Mouse (Mus musculus) 3T3-L1 (cell line): ENCODE measurements around the gene Gm38119.
A peak's percentile ranks its signal among the peaks of the same experiment; 100 is the strongest.

Experiments
- DNase-seq: peaks from one replicate; pipeline ENCODE4 v3.0.0-alpha.2; 2015; ENCODE audit warnings: low read depth, low spot score

Gene Gm38119

DNA sequence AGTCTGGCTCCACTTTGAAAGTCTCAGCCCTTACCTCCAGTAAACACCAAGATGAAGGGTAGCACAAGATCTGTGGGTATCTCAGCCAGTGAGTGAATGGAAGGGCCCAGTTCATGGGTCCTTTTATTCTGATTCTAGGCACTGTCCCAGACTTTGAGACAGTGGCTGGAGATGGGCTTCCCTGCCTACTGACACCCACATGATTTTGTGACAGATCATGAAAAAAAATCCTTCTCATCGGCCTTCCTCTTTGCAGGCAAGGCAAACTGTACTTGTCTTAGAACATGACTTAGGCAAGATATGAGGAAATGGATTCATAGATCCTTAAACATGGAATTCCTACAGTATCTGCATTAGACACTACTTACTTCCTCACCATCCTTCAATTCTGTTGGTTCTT lies at the start of gene Gm38119:
TSS of gene Gm38119 (minus strand) at position 101 of the 400 bp plus-strand sequence.
- no peak for DNase-seq

DNA sequence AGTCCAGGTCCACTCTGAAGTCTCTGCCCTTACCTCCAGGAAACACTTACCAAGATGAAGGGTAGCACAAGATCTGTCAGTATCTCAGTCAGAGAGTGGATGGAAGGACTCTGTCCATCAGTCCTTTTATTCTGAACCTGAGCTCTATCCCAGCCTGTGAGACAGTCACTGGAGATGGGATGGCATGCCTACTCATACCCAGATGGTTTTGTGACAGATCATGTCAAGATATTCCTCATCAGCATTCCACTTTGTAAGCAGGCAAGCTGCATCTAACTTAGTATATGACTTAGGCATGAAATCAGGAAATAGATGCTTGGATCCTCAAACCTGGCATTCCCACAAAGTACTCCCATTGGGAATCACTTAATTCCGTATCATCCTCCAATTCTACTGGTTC lies 39.9 kb upstream of the Gm38119 start, which contains the start of gene Lce1i:
TSS of gene Lce1i (minus strand) at position 101 of the 400 bp plus-strand sequence.
- no peak for DNase-seq

DNA sequence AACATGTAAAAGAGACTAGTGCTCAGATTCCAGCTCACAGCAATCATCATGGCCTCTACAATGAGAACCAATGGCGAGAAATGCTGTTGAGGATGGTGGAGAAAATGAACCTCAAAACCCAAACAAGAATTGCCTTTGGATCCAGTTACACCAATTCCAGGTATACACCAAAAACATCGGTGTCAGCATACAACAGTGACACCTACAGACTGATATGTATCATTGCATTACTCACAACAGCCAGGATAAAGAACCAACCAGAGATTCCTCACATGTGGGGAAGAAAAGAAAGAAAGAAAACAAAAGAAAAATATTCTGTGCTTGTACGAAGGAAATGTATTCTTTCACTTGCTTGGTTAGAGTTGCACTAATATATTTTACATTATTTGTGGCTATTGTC lies 32.7 kb upstream of the Gm38119 start:
- peak; percentile 53 for DNase-seq

DNA sequence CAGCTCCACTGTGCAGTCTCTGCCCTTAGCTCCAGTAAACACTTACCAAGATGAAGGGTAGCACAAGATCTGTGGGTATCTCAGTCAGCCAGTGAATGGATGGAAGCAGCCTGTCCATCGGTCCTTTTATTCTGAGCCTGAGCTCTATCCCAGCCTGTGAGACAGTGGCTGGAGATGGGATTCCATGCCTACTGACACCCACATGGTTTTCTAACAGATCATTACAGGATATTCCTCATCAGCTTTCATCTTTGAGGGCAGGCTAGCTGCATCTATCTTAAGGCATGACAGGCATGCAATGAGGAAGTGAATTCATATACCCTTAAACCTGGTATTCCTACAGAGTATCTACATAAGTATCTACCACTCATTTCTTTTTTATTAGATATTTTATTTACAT lies 26.1 kb upstream of the Gm38119 start, which contains the start of gene Lce1h:
TSS of gene Lce1h (minus strand) at position 101 of the 400 bp plus-strand sequence.
- no peak for DNase-seq

DNA sequence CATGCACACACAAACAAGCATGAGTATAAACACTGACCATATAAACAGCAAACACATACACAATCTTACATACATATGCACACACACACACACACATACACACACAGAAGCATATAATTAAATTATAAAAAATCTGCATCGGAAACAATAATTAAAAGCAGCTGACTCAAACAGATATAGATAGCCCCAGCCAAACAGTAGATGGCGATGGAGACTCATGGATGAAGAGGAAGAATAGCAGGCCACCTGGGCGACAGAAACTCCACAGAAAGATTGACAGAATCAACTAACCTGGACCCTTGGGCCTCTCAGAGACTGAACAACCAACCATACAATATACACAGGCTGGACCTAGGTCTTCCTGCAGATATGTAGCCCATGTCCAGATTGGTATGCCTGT lies 14.3 kb upstream of the Gm38119 start:
- no peak for DNase-seq

DNA sequence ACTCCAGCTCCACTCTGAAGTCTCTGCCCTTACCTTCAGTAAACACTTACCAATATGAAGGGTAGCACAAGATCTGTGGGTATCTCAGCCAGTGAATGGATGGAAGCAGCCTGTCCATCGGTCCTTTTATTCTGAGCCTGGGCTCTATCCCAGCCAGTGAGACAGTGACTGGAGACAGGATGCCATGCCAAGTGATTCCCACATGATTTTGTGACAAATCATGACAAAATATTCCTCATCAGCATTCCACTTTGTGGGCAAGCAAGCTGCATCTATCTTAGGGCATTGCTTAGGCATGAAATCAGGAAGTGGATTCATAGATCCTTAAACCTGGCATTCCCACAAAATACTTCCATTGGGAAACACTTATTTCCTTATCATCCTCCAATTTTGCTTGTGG lies 13.3 kb upstream of the Gm38119 start, which contains the start of gene Lce1g:
TSS of gene Lce1g (minus strand) at position 101 of the 400 bp plus-strand sequence.
- peak; percentile 29 for DNase-seq

DNA sequence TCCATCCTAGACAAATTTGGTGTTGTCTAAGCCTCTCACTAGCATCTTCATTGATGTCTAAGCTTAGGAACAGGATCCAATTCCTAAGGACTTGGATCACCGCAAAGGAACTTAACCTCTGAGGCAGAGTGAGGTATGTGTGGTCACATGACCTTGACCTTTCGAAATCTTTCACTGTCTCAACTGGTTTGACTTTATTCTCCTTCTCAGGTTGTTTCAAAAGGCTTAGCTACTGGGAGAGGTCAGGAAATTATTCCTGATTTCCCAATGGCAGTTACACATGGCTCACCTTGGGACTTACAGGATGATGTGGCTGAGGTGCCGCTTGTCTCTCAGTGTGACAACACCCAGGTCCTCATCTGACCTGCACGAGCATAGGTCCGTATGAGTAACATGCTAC lies 16.3 kb downstream of the Gm38119 start:
- DNase-seq, result peak; percentile 63

DNA sequence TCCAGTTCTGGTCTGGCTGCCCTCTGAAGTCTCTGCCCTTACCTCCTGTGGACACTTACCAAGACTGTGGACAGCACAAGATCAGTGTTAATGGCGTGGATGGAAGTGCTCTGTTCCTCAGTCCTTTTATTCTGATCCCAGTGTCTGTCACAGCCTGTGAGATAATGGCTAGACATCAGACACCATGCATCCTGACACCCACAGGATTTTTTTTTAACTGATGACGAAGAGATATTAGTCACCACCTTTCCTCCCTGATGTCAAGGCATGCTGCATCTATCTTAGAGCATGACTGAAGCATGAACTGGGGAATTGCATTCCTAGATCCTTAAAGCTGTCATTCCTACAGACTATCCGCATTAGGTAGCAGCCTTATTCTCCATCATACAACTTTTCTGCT lies 18.6 kb downstream of the Gm38119 start, which contains the start of gene Lce1f:
TSS of gene Lce1f (minus strand) at position 101 of the 400 bp plus-strand sequence.
- DNase-seq, result peak; percentile 64

DNA sequence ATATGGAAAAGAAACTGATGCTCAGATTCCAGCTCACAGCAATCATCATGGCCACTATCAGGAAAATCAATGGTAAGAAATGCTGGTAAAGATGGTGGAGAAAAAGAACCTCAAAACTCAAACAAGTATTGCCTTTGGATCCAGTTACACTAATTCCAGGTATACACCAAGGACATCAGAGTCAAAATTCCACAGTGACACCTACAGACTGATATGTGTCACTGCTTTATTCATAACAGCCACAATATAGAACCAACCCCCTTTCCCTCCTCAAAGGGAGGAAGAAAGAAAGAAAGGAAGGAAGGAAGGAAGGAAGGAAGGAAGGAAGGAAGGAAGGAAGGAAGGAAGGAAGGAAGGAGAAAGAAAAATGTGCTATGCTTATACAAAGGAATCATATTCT lies 23.8 kb downstream of the Gm38119 start:
- DNase-seq, result peak; percentile 59

DNA sequence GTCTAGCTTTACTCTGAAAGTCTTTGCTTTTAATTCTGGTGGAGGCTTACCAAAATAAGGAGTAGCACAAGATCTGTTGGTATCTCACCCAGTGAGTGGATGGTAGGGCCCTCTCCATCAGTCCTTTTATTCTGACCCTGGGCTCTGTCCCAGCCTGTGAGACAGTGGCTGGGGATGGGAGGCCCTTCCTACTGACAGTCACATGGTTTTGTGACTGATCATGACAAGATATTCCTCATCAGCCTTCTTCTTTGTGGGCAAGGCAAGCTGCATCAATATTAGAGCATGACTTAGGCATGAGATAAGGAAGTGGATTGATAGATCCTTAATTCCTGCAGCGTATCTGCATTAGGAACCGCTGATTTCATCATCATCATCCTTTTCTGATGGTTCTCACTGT lies 29.9 kb downstream of the Gm38119 start, which contains the start of gene Lce1e:
TSS of gene Lce1e (minus strand) at position 101 of the 400 bp plus-strand sequence.
- DNase-seq, result no peak

DNA sequence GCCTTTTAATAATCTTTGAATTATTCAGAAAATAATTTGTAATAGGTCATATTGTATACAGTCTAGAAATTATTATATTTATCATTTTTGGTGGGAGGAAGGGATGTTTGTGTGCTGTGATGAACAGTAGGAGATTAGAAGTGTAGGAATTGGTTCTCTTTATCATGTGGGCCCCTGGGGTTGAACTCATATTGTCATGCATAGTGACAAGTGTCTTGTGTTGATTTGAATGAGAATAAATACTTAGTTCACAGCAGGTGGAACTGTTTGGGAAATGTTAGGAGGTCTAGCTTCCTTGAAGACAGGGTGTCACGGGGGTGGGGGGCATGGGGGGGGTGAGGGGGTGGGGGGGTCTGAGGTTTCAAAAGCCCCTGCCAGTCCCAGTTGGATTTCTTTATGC lies 44.3 kb downstream of the Gm38119 start:
- no peak for DNase-seq

DNA sequence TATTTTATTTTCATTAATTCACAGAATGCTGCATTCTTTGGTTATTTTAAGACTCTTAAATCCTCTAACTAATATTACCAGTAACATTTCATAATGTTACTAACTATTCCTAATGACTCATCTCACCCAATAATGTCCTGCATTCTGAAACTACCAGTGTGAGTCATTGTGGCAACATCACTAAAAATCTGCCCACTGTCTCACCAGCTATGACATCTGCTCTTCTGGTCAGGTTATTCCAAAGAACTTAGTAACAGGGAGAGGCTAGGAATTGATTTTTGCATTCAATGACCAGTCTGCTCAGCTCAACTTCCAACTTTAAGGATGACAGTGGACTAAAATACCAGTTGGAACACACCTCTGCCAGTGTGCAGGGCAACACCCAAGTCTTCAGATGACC lies 47.2 kb downstream of the Gm38119 start:
- DNase-seq, result peak; percentile 68

DNA sequence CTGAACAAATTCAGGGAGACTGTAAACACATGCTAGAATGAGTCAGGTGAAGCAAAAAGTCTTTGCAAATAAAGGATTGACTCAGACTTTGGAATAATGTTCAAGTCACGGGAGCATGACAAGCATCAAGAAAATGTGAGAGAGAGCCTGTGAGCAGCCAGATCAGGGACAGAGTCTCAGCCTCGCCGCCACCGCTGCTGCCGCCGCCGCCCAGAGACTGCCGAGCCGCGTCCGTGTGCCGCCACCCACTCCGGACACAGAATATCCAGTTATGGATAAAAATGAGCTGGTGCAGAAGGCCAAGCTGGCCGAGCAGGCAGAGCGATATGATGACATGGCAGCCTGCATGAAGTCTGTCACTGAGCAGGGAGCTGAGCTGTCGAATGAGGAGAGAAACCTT lies 49.7 kb downstream of the Gm38119 start:
- peak; percentile 37 for DNase-seq
